Mouse (Mus musculus): ENCODE results near the gene Mrpl28. TPM values are rescaled to one million over a fixed set of nuclear protein-coding genes. Genes with fewer than 3 reads are reported as not detected.
"Not testable (repeated sequence)": the region's sequence is repeated elsewhere in the genome, so short reads cannot be mapped to it uniquely, and the experiment has no call there.

Gene Mrpl28
- polyA plus RNA-seq, 1 experiment from 2014 or later, result 201 TPM

DNA sequence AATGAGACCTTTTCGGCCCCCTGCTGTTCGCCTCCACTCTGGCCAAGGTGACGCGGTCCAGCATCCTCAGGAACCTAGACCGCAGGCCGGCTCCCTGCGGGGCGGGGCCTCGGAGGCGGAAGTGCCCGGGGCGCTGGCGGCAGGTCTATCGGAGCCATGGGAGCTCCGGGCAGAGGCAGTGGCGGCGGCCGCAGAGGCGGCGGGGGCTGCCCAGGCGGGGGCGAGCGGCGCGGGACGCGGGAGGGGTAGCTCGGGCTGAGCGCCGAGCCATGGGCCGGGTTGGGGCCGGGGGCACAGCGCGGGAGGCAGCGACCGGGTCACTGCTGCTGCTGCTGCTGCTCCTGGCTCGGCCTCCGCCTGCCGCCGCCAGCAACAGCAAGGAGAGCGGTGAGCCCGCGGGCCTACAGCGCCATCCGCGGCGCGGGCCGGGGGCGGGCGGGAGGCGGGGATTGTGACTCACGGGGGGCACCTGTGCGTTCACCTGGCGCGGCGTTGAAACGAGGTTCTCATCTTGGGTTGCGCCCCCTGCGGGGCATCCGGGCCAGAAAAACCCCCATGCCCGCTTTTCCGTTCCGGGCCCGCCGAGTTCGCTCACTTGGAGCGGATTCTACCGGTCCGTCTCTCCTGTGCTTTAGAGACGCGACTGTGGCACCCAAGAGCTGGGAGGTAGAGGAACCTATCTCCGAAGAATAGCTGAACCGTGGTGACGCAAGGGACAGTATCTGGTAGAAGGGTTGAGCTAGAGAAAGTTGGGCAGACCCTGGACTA lies 9.9 kb upstream of the Mrpl28 start, which contains the start of gene Tmem8:
TSS of gene Tmem8 (plus strand) at position 119 of the 768 bp plus-strand sequence.
- Histone ChIP-seq H3K36me3 (ENCODE audit: control insufficient read depth, insufficient read depth, low read length) (no peaks in the 10 kb centered on the region), H3K4me3 (replicated peaks; ENCODE audit: low read length) (peak within 1 kb of the TSS; percentile 62), H3K4me2 (ENCODE audit: low read depth, low read length) (peak within 1 kb of the TSS; percentile 93), H3K27me3 (ENCODE audit: control insufficient read depth, insufficient read depth, low read length) (peaks cover 54% of the 10 kb centered on the region), H3K9ac (ENCODE audit: low read length) (peak within 1 kb of the TSS; percentile 74), H3K4me1 (ENCODE audit: control insufficient read depth, insufficient read depth, low read length) (peaks cover 10% of the 10 kb centered on the region; the same call in 1 of the 2 replicates), H3K27ac (ENCODE audit: low read length) (peak within 1 kb of the TSS; percentile 29; the same call in 1 of the 2 replicates), H3K9me3 (replicated peaks; ENCODE audit: control insufficient read depth, low read length) (no peaks in the 10 kb centered on the region)
- under 1% methylated on average over 75 of the region's 75 CpGs for WGBS
- peak; percentile 82 for ATAC-seq (ENCODE audit: insufficient read depth, low FRiP score)

GRCm38 (mm10) chr17:26114061-26114460 lies 9.2 kb upstream of the Mrpl28 start:
- Histone ChIP-seq H3K27me3 (ENCODE audit: control insufficient read depth, insufficient read depth, low read length) (peaks cover 58% of the 10 kb centered on the region), H3K9me3 (replicated peaks; ENCODE audit: control insufficient read depth, low read length) (no peaks in the 10 kb centered on the region), H3K4me1 (ENCODE audit: control insufficient read depth, insufficient read depth, low read length) (peaks cover 10% of the 10 kb centered on the region; the same call in 1 of the 2 replicates), H3K4me3 (replicated peaks; ENCODE audit: low read length) (peak overlapping the region; percentile 62), H3K4me2 (ENCODE audit: low read depth, low read length) (peak overlapping the region; percentile 93), H3K27ac (ENCODE audit: low read length) (no peak overlapping the region), H3K36me3 (ENCODE audit: control insufficient read depth, insufficient read depth, low read length) (no peaks in the 10 kb centered on the region), H3K9ac (ENCODE audit: low read length) (peak overlapping the region; percentile 74)
- WGBS, result 16% methylated on average over 8 of the region's 8 CpGs
- ATAC-seq (ENCODE audit: insufficient read depth, low FRiP score), result no peak

DNA sequence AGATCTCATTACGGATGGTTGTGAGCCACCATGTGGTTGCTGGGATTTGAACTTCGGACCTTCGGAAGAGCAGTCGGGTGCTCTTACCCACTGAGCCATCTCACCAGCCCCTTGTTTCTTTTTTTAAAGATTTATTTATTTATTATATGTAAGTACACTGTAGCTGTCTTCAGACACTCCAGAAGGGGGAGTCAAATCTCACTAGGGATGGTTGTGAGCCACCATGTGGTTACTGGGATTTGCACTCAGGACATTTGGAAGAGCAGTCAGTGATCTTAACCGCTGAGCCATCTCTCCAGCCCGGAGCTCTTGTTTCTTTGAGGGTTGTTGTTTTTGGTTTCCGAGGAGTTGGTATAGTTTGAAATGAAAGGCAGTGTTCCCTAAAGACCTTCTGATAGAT lies 8.8 kb upstream of the Mrpl28 start:
- Histone ChIP-seq H3K27me3 (ENCODE audit: control insufficient read depth, insufficient read depth, low read length) (peaks cover 58% of the 10 kb centered on the region), H3K4me1 (ENCODE audit: control insufficient read depth, insufficient read depth, low read length) (peaks cover 10% of the 10 kb centered on the region; the same call in 1 of the 2 replicates)
- not testable (repeated sequence) for H3K36me3 ChIP-seq (ENCODE audit: control insufficient read depth, insufficient read depth, low read length); H3K9ac ChIP-seq (ENCODE audit: low read length); H3K4me2 ChIP-seq (ENCODE audit: low read depth, low read length); H3K9me3 ChIP-seq (replicated peaks; ENCODE audit: control insufficient read depth, low read length); H3K4me3 ChIP-seq (replicated peaks; ENCODE audit: low read length); H3K27ac ChIP-seq (ENCODE audit: low read length); ATAC-seq (ENCODE audit: insufficient read depth, low FRiP score)
- WGBS, result 65% methylated on average over 7 of the region's 7 CpGs

GRCm38 (mm10) chr17:26115205-26115898 lies 7.9 kb upstream of the Mrpl28 start:
- H3K27ac ChIP-seq (ENCODE audit: low read length), result peak overlapping the region; percentile 70; the same call in 1 of the 2 replicates
- H3K9ac ChIP-seq (ENCODE audit: low read length), result no peak overlapping the region
- no peak overlapping the region for H3K4me2 ChIP-seq (ENCODE audit: low read depth, low read length)
- 70% methylated on average over 7 of the region's 7 CpGs for WGBS
- no peak for ATAC-seq (ENCODE audit: insufficient read depth, low FRiP score)
- H3K4me3 ChIP-seq (replicated peaks; ENCODE audit: low read length), result no peak overlapping the region
- H3K4me1 ChIP-seq (ENCODE audit: control insufficient read depth, insufficient read depth, low read length), result peaks cover 17% of the 10 kb centered on the region
- no peaks in the 10 kb centered on the region for H3K9me3 ChIP-seq (replicated peaks; ENCODE audit: control insufficient read depth, low read length)
- H3K36me3 ChIP-seq (ENCODE audit: control insufficient read depth, insufficient read depth, low read length), result no peaks in the 10 kb centered on the region
- peaks cover 58% of the 10 kb centered on the region for H3K27me3 ChIP-seq (ENCODE audit: control insufficient read depth, insufficient read depth, low read length)

GRCm38 (mm10) chr17:26115956-26116487 lies 7.3 kb upstream of the Mrpl28 start:
- ATAC-seq (ENCODE audit: insufficient read depth, low FRiP score), result no peak

GRCm38 (mm10) chr17:26116503-26117258 lies 6.6 kb upstream of the Mrpl28 start:
- ATAC-seq (ENCODE audit: insufficient read depth, low FRiP score), result peak; percentile 15; the same call in 1 of the 2 replicates
- WGBS, result 76% methylated on average over 17 of the region's 17 CpGs
- Histone ChIP-seq H3K27ac (ENCODE audit: low read length) (peak overlapping the region; percentile 70), H3K9me3 (replicated peaks; ENCODE audit: control insufficient read depth, low read length) (no peaks in the 10 kb centered on the region), H3K36me3 (ENCODE audit: control insufficient read depth, insufficient read depth, low read length) (no peaks in the 10 kb centered on the region), H3K9ac (ENCODE audit: low read length) (no peak overlapping the region), H3K27me3 (ENCODE audit: control insufficient read depth, insufficient read depth, low read length) (peaks cover 46% of the 10 kb centered on the region), H3K4me1 (ENCODE audit: control insufficient read depth, insufficient read depth, low read length) (peaks cover 20% of the 10 kb centered on the region), H3K4me2 (ENCODE audit: low read depth, low read length) (no peak overlapping the region), H3K4me3 (replicated peaks; ENCODE audit: low read length) (no peak overlapping the region)

More at GRCm38 (mm10) chr17:26115956-26116487, 7.3 kb upstream of the Mrpl28 start:
- peaks cover 20% of the 10 kb centered on the region for H3K4me1 ChIP-seq (ENCODE audit: control insufficient read depth, insufficient read depth, low read length)
- peak overlapping the region; percentile 70; the same call in 1 of the 2 replicates for H3K27ac ChIP-seq (ENCODE audit: low read length)
- no peak overlapping the region for H3K4me3 ChIP-seq (replicated peaks; ENCODE audit: low read length)
- H3K9me3 ChIP-seq (replicated peaks; ENCODE audit: control insufficient read depth, low read length), result no peaks in the 10 kb centered on the region
- 48% methylated on average over 3 of the region's 3 CpGs for WGBS
- H3K9ac ChIP-seq (ENCODE audit: low read length), result no peak overlapping the region
- H3K36me3 ChIP-seq (ENCODE audit: control insufficient read depth, insufficient read depth, low read length), result no peaks in the 10 kb centered on the region
- H3K4me2 ChIP-seq (ENCODE audit: low read depth, low read length), result no peak overlapping the region
- peaks cover 52% of the 10 kb centered on the region for H3K27me3 ChIP-seq (ENCODE audit: control insufficient read depth, insufficient read depth, low read length)

DNA sequence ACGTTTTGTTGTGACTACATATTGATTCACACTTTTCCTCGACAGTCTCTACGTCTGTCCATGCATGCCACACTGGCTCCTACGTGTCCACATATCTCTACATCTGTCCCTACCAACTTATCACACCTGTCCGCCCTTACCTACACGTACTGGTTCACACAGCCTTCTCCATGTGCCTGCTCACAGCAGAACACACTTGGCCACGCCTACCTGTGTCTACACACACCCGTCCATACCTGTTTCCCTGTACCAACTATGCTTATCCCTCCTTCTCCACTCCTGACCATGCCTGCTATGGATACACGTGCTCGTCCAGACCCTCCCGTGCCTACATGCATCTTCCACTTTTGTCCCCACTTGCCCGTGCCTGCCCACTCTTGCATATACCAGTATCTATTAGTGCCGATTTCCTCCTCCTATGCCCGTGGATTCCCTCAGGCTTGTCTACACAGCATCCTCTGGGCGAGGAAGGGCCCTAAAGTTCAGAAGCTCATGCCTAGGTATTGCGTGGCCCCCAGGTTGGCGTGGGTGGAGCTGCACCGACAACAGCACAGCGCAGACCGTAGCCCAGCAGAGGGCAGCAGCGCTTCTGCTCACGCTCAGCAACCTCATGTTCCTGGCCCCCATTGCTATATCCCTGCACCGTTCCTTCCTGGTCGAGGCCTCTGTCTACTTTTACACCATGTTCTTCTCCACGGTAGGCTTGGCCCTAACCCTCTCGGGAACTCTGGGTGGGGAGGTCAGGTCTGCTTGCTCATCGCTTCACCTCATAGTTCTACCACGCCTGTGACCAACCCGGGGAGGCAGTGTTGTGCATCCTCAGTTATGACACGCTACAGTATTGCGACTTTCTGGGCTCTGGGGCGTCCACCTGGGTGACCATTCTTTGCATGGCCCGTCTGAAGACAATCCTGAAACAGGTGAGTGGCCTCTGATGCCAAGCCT lies 3.3 kb upstream of the Mrpl28 start:
- Histone ChIP-seq H3K27ac (ENCODE audit: low read length) (no peak overlapping the region), H3K27me3 (ENCODE audit: control insufficient read depth, insufficient read depth, low read length) (peaks cover 19% of the 10 kb centered on the region), H3K4me2 (ENCODE audit: low read depth, low read length) (peak overlapping the region; percentile 31), H3K36me3 (ENCODE audit: control insufficient read depth, insufficient read depth, low read length) (no peaks in the 10 kb centered on the region), H3K9me3 (replicated peaks; ENCODE audit: control insufficient read depth, low read length) (no peaks in the 10 kb centered on the region), H3K9ac (ENCODE audit: low read length) (peak overlapping the region; percentile 37; the same call in 1 of the 2 replicates), H3K4me3 (replicated peaks; ENCODE audit: low read length) (no peak overlapping the region), H3K4me1 (ENCODE audit: control insufficient read depth, insufficient read depth, low read length) (peaks cover 17% of the 10 kb centered on the region)
- 38% methylated on average over 33 of the region's 33 CpGs for WGBS
- peak; percentile 52; the same call in 1 of the 2 replicates for ATAC-seq (ENCODE audit: insufficient read depth, low FRiP score)

Data from stomach, embryonic 16.5 days (tissue).